Mouse (Mus musculus) embryonic fibroblast, embryonic 13.5 days (primary cell): ENCODE results near the gene Tnxb. TPM values are rescaled to one million over a fixed set of nuclear protein-coding genes. Genes with fewer than 3 reads are reported as not detected.
A peak's percentile ranks its signal among the peaks of the same experiment; 100 is the strongest.
"Not testable (repeated sequence)": the region's sequence is repeated elsewhere in the genome, so short reads cannot be mapped to it uniquely, and the experiment has no call there.

Experiments
- H3K27ac ChIP-seq: 2 replicates; pipeline ENCODE4 v1.5.1; 2012; ENCODE audit warnings: low read length, control low read depth, inconsistent platforms; ENCODE audit not compliant: insufficient read depth
- H3K4me1 ChIP-seq: 2 replicates; pipeline ENCODE4 v1.6.1; 2011; ENCODE audit warnings: low read length; ENCODE audit not compliant: control insufficient read depth, insufficient read depth
- H3K4me3 ChIP-seq: 2 replicates; pipeline ENCODE4 v1.5.1; 2011; ENCODE audit warnings: mild to moderate bottlenecking, control low read depth, low read length; ENCODE audit not compliant: insufficient read depth
- CTCF ChIP-seq: IDR thresholded peaks from 2 replicates; pipeline ENCODE4 v1.5.1; 2011; ENCODE audit warnings: mild to moderate bottlenecking, control low read depth, low read length, moderate library complexity, borderline replicate concordance; ENCODE audit not compliant: insufficient read depth
- POLR2A ChIP-seq: IDR thresholded peaks from 2 replicates; pipeline ENCODE4 v1.6.1; 2011; ENCODE audit warnings: low read depth, mild to moderate bottlenecking, control low read depth, low read length, moderate library complexity
- polyA plus RNA-seq: library from polyadenylated mRNA; stranded (reverse); fragments of >200 nt; gene quantifications from 2 replicates; pipeline ENCODE4 v1.2.4, GENCODE M21; 2011; ENCODE audit warnings: low read depth; ENCODE audit not compliant: missing spikeins, insufficient read length

Tnxb gene
- polyA plus RNA-seq, 1 experiment, result 0.19 TPM

- Histone ChIP-seq H3K4me3 (no peak overlapping the region), H3K4me1 (peaks cover 4% of the 10 kb centered on the region; the same call in 1 of the 2 replicates), H3K27ac (no peak overlapping the region; the same call in 1 of the 2 replicates)
- TF ChIP-seq POLR2A (no peak), CTCF (no peak)
Measured at GRCm38 (mm10) chr17:34699575-34700408, 29.5 kb downstream of the Tnxb start.

GRCm38 (mm10) chr17:34700671-34701071 lies 30.3 kb downstream of the Tnxb start:
- Histone ChIP-seq H3K27ac (no peak overlapping the region; the same call in 1 of the 2 replicates), H3K4me1 (peaks cover 4% of the 10 kb centered on the region; the same call in 1 of the 2 replicates), H3K4me3 (no peak overlapping the region)
- TF ChIP-seq CTCF (no peak), POLR2A (no peak)

GRCm38 (mm10) chr17:34706476-34706875 lies 36.1 kb downstream of the Tnxb start:
- H3K27ac ChIP-seq, H3K4me1 ChIP-seq, H3K4me3 ChIP-seq: not testable (repeated sequence)

- no peak overlapping the region for H3K27ac ChIP-seq
- H3K4me3 ChIP-seq, result no peak overlapping the region
- TF ChIP-seq CTCF (peak; percentile 31; the same call in 1 of the 2 replicates), POLR2A (no peak)
- H3K4me1 ChIP-seq, result no peaks in the 10 kb centered on the region
Measured at GRCm38 (mm10) chr17:34712951-34713350, 42.6 kb downstream of the Tnxb start.

- not testable (repeated sequence) for H3K4me1 ChIP-seq, H3K27ac ChIP-seq, H3K4me3 ChIP-seq
Measured at GRCm38 (mm10) chr17:34714181-34714907, 44.0 kb downstream of the Tnxb start.

GRCm38 (mm10) chr17:34714908-34715445 lies 44.6 kb downstream of the Tnxb start:
- not testable (repeated sequence) for H3K27ac ChIP-seq, H3K4me3 ChIP-seq, H3K4me1 ChIP-seq

GRCm38 (mm10) chr17:34715451-34715850 lies 45.1 kb downstream of the Tnxb start:
- H3K4me1 ChIP-seq, H3K27ac ChIP-seq, H3K4me3 ChIP-seq: not testable (repeated sequence)

- Histone ChIP-seq H3K4me1 (no peaks in the 10 kb centered on the region), H3K4me3 (no peak overlapping the region), H3K27ac (no peak overlapping the region)
- TF ChIP-seq CTCF, result no peak
Measured at GRCm38 (mm10) chr17:34716247-34716646, 45.9 kb downstream of the Tnxb start.

- Histone ChIP-seq H3K4me1 (no peaks in the 10 kb centered on the region), H3K4me3 (no peak overlapping the region)
- no peak for TF ChIP-seq POLR2A
- no peak for TF ChIP-seq CTCF
Measured at GRCm38 (mm10) chr17:34717401-34717800, 47.1 kb downstream of the Tnxb start.

GRCm38 (mm10) chr17:34719886-34720285 lies 49.6 kb downstream of the Tnxb start:
- not testable (repeated sequence) for H3K4me1 ChIP-seq, H3K4me3 ChIP-seq, H3K27ac ChIP-seq

More at GRCm38 (mm10) chr17:34717401-34717800, 47.1 kb downstream of the Tnxb start:
- no peak overlapping the region for H3K27ac ChIP-seq

GRCm38 (mm10) chr17:34722238-34722637 lies 51.9 kb downstream of the Tnxb start:
- not testable (repeated sequence) for H3K4me3 ChIP-seq, H3K27ac ChIP-seq, H3K4me1 ChIP-seq
